Mouse (Mus musculus): Measurements from ENCODE around the gene Tmem182. TPM values are rescaled to one million over a fixed set of nuclear protein-coding genes. Genes with fewer than 3 reads are reported as not detected.
A peak's percentile ranks its signal among the peaks of the same experiment; 100 is the strongest.

The Tmem182 gene
- 100 to 1,000 TPM; 190 to 204 TPM for total RNA-seq (2021)
- long read RNA-seq, experiment 1, transcript Tmem182-201 (5 exons, 2,716 nt): major isoform, 107 of 182 reads
- long read RNA-seq, experiment 1, partial matches to known transcripts: 61 of 182 reads
- long read RNA-seq, experiment 1, other reads (novel, unspliced or antisense): 14 of 182 reads
- long read RNA-seq, experiment 2, transcript Tmem182-201 (5 exons, 2,716 nt): major isoform, 222 of 286 reads
- long read RNA-seq, experiment 2, partial matches to known transcripts: 41 of 286 reads
- long read RNA-seq, experiment 2, other reads (novel, unspliced or antisense): 23 of 286 reads

DNA sequence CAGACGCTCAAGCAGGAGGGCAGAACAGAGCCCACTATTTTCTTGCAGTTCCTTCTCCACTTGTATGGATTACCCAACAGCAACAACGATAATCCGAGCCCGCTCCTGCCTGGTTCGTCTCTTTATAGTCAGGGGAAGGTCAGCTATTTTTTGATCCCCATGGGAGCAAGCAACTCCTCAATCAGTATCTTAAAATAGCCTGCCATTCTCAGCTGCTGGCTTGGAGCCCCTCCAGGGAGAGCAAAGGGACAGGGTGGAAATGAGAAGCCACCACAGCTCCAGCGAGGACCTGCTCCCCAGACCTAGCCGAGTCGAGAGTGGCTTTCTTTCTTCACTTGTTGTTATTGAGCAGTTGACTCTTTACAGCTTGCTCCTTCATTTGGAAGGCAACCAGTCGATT, at the start of gene Tmem182:
Gene Tmem182, plus strand, starts transcription at position 251 of the 400 bp plus-strand sequence.
- DNase-seq: peak; percentile 85

DNA sequence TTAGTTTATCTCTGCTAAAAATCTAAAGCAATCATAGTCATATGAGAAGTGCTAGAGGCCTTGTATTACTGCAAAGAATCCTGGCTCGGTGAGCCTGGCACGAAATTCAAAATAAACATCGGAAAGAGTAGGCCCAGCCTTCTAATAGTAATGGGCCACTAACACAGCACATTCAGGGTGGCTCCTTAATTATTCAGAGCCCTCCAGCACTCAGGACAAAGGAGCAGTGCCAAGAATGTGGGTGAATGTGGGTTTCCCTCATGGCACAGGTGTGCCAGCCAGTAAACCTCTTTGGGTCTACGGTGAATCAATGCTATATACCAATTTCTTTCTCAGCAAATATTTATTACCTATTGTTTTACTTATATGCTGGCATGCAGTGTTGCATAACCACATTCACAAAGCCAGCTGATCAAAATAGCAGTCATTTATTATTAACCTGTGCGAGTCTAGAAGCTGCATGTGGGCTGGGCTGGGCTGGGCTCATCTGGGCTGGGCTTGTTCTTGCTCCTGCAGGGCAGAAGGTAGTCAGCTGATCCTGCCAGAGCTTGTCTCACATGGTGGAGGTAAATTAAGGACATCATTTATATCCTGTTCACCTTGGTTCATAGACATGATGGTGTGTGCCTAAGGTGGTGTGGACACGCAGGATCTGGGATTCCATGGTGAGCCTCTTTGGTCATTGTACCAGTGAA, 45.5 kb upstream of the Tmem182 start:
- DNase-seq: no peak

DNA sequence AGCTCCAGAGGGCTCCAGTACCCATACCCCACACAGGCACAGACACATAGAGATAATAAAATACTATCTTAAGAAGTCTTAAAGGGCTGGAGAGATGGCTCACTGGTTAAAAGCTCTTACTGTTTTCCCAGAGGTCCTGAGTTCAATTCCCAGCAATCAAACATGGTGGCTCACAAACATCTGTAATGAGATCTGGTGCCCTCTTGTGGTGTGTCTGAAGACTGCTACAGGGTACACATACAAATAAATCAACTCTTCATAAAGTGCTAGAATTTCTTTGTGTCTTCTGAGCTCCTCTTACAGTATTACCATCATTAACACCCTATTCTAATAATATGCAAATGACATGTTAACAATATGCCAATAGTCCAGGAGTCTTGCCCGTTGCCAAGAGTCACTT, 41.4 kb upstream of the Tmem182 start:
- no peak for DNase-seq

DNA sequence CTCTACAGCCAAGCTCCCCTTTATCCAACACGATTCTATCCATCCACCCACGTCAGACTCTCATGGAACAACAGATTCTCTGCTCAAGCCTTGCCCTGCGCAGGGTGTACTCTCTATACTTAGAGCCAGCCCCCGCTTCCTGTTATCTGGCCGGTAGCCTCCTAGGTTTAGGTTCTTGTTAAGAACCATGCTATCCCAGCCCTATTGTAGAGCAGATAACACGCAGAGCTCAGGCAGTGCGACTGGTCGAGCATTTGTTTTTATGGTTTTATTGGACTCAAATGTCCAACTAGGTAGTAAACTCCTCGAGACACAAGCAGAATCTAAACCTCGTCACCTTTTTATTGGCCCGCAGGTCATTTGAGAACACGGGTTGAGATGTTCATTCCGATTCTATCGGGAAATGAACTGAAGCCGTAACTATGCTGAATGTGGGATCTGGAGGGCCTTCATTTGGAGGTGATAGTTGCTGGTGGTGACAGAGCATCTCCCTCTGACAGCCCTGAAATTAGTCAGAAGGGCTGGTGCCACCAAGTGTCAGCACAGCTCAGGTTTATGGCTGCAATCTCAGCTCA, 40.6 kb upstream of the Tmem182 start:
- no peak for DNase-seq

DNA sequence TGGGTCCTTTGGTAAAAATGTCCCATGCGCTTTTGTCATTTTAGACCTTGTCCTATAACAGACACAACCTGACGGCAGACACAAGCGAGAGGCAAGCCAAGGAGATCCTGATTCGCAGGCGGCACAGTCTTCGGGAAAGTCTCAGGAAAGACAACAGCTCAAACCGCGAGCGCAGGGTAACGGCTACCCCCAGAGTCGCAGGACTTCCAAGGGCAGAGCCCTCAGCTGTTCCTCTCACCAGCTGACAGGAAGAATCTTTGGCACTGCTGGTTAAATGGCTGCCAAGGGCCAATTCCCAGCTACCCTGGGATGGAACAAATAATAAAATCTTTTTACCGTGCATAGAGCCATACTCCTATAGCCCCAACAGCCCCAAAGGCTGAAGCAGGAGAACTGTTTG, 39.9 kb upstream of the Tmem182 start:
- peak; percentile 42 for DNase-seq

DNA sequence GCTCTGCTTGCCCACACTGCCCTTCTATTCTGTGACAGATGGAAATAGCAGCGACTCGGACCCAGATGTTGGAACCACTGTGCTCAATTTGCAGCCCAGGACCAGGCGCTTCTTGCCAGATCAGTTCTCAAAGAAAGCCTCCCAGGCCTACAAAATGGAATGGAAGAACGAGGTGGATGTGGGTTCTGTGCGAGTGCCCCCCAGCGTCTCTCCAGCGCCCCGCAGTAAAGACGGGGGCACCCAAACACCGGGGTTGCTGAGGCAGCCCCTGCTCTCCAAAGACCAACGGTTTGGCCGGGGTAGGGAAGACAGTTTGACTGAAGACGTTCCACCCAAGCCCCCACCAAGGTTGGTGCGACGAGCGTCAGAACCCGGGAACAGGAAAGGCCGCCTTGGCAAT, 37.8 kb upstream of the Tmem182 start:
- DNase-seq: no peak

DNA sequence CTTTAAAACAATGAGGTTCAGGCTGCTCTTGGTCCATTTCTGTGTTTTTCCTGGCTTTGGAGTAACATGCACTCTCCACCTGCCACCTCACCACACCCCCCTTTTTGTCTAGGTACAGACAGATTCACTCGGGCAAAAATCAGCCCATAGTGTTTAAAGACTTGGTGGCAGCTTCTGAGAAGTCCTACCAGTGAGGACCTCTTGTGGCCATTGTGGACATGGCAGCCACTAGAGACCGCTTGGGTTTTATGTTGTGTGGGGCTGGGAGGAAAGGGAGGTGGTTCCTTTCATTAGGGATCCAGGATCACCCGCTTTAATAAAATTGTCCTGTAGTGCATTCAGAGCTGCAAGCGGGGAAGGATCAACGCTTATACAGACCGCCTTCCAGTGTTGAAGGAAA, 36.8 kb upstream of the Tmem182 start:
- DNase-seq: no peak

DNA sequence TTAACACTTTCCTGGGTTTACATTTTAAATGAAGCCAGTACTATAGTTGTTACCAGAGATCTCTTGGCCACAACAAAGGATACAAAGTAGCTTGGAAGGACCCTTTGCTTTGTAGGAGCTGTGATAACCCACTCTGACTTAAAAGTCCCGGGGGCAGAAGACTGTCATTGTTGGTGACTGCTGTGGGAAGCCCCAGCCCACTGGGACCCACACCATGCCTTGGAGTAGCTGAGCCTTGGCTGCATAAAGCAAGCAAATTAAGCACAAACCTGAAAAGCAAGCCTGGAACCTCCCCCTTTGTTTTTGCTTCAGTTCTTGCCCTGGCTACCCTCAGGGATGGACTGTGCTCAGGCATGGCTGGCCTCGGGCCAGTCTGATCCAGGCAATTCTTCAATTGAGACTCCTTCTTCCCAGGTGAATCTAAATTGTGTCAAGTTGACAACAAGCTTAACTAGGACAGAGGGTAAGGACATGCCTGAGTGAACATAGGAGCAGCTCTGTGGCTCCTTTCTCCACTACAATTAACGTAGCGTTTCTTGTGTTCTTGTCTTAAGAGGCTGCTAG, 36.0 kb upstream of the Tmem182 start:
- no peak for DNase-seq

DNA sequence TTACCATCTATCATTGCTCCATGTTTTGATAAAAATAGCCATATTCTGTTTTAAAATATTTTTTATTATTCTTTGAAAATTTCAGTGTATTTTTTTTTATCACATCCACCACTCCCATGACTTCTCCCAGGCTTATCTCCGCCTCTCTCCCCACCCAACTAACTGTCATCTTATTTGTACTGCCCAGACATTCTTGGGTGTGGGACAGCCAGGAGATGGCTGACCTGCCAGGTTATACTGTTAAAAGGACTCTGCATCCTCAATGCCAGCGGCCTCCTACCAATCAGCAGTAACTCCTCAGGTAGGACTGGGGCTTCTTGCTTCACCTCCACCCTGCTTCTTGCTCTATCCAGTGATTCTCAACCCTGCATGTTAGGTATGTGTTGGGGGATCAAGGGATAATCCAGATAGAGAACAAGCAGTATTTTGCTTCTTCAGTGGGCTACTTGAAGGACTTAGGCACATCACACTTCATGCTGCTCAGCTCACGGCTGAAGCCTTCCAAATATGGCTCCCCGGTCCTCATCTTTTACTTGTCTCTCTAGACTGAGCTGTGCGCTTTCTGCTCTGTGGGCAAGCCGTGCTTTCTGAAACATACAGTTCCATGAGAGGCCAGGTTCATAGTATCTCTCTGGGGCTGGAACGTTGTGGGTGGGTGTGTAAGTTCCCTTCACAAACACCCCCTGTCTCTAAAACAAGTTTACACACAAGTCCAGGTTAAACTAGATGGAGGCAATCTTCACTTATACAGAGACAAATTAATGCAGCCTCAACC, 34.0 kb upstream of the Tmem182 start:
- no peak for DNase-seq

DNA sequence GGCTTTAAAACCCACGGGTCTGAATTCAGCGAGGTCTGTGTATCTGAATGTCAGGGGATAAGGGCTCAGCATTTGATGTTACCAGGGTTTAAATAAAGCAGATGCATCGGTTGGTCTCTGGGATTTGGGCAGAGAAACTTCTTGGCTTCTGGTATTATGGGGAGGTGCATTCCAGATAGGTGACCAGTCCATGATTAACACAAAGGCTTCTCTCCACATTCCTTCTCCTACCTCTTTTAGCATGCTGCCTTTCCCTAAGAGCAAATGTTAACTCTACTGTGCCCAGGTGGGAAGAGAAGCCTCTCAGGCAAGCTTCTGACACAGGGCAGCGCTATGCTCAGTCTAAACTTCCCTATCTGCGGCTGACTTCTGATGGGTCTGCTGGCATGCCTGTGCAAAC, 32.2 kb upstream of the Tmem182 start:
- DNase-seq: no peak

DNA sequence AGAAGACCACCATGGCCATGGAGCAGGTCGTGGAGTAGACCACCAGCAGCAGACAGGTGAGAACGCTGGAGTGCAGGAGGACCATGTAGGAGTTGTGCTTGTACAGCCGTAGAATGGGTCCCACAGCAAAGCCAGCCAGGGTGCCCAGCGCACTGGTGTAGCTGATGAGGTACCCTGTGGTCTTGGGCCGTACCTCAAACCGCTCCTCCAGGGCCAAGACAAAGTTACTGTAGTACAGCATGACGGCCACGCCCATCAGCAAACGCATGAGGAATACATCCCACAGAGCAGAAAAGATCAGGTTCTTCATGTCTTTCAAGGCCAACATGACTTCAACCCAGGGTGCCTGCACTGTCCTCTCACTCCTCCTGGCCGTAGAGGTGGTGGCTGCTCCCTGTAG, 31.4 kb upstream of the Tmem182 start:
- DNase-seq: no peak

DNA sequence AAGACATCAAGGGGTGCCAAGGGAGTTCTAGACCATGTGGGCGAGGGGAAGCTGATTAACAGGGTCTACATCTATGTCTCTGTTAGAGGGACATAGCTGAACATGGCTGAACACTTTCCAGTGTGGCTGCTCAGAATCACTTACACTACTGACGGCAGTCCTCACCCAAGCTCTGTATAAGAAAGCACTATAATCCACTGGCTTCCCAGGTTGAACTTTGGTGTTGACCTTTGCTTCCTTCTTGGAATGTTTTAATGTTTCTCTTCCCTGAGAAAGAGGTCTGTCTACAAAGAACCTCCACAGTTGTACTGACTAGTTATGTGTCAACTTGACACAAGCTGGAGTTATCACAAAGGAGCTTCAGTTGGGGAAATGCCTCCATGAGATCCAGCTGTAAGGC, 29.3 kb upstream of the Tmem182 start:
- no peak for DNase-seq

DNA sequence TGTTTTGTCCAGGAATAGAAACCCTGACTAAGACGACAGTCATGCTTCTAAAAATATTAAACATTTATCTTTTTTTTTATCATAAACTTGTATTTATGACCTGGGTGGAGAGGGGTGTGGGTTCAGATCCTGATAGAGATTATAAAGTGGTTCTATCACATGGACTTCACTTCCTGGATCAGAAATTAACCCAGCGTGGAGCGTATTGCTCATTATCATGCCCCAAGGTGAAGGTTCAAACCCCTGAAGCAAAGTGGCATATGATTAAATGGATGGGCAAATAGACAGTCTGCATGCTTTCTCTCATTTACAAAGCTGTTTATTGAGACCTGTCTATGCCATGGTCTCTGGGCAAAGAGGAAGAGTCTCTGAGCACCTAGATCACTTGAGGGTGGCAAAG, 28.6 kb upstream of the Tmem182 start:
- no peak for DNase-seq

DNA sequence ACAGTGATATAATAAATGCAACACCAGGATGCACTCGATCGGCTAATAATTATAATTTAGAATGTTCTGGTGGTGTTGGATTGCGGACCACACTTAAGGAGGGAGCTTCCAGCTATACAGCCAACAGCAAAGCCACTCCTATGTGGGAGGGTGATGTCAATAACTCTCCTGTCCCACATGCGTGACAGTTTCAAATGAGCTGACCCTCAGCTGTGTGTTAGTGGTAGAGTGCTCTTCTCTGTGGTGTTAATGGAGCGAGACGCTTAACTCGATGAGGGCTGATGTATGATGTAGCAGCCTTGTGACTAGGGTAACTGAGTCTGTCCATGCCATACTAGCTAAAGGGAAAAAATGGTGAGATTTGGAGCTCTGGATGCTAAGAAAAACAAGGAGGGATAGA, 22.0 kb upstream of the Tmem182 start:
- DNase-seq: no peak

DNA sequence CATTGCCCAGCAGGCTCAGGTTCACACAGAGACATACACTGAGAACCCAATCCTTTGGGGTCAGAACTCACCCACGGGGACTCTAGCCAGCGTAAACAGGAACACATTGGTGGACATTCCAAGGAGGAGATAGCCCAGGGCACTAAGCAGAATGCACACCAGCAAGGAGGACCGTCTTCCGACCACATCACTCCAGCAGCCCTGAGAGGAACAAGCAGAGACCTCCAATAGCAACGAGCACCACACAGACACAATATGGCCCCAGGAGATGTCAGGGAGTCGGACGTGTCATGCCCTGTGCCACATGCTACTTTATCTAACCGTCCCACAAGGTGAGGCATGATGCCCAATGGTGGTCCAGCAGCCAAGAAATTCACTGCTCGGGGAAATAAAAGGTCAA, 21.1 kb upstream of the Tmem182 start:
- DNase-seq: no peak

DNA sequence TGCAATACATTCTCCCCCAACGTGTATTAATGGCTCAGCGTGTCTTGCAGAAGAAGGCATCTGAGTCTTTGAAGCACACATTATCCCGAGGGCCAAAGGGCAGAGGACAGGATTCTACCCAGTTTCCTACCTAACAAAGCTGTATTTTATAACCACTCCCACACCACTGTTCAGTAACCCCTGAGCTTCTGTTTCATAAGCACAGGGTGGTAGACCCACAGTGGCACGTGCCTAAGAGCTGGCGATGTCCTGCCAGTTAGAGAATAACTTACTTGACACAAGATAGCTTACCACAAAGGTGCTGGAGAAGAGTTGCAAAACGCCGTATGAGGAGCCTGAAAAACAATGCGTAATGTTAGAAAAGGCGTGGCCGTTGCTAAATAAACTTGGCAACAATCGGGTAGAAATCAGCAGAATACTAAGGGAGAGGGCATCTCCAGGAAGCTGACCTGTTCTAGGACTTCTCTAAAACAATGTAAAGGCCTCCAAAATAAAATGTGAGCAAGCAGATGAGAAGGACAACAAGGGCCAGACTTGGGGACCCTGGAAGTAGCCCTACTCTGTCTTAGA, 19.4 kb upstream of the Tmem182 start:
- DNase-seq: no peak

DNA sequence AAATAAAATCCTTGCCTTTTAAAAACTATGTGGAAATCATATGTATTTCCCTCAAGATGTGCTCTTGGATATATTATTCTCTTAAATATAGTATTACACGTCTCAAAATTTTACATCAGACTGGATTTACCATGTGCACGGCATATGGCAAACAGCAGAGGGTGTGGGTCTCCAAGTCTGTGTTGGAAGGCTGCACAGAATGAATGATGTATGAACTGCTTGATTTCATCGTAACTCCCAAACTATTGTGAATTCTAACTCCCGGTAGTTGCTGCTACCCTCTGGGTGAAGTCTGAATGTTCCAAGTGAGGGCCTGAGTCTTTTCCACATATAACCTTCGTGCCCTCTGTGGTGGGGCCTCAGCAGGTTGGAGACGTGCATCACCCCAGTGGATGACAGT, 16.4 kb upstream of the Tmem182 start:
- no peak for DNase-seq

DNA sequence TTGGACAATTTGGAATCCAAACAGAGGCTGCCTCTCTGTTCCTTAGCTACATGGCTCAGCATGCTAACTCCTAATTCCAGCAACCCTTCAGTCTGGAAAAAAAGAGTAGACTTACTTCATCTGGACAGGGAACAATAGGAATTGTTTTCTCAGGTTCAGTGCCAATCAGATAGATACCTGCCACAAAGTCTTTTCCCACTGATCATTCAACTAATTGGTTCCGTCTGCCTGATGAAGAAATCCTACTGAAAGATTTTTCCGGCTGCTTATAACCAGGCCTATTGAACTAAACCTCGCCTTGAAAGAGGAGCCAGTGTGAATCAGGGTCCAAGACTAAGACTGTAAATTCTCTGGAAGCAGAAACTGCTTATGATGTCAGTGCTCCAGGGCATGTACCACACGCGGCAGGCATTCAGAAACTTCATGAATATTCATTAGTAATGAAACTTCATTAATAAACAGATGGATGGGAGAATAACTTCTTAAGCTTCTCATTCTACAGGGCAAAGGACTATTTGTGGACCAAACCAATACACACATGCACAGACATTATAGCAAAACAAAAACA, 15.7 kb upstream of the Tmem182 start:
- DNase-seq: no peak

DNA sequence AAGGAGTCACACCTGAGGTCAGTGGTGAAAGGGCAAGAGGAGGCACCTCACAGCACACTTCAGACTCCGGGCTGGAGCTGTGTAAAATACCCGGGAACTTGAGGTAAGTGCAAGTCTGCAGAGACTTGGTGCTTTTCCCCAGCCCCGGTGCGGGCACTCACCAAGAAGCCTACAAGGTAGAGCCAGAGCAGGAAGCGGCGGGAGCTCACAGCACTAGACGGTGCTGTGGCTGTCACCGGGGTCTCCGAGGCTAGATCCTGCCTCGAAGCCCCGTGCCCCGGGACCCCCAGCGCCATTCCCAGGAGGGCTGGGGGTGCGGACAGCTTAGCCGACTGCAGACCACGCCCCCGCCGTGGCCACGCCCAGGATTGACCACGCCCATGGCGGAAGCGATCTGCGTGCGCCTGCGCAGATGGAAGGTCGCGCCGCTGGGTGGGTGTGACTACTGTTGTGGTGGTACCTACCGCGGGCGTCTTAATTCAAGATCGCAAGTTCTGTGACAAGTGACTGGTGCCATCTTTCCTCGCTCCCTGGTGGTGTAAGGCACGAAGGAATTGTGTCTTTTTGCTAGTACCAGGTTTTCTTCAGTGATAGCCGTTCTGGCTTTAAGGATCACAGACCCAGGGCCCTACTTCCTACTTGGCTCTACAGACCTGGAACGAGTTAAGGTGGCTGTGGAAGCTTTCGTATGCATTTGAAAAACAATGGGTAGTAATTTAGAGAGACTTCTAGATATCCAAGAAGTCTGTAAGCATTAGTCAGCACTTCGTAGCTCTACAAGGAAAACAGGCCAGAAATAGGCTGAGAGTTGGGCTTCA, 14.9 kb upstream of the Tmem182 start, which contains the start of gene Mfsd9:
Gene Mfsd9, minus strand, starts transcription at position 364 of the 818 bp plus-strand sequence.
- DNase-seq: peak; percentile 83

DNA sequence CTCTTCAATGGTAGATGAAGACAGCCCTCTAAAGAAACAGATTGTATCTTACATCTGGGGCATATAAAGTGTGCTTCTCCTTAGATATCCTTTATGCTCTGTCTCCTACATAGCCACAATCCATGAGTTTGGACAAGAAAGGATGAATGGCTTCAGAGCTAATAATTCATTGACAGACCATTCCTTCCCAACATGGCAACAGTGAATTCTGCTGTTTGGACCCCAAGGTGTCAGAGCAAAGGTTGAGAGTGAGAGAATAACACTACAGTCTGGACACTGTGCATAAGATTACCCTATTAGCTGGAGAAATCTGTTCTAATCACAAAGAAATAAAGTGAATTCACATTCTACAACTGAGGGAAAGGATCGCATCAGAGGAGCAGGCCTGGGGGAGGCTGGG, 9.9 kb upstream of the Tmem182 start:
- no peak for DNase-seq

DNA sequence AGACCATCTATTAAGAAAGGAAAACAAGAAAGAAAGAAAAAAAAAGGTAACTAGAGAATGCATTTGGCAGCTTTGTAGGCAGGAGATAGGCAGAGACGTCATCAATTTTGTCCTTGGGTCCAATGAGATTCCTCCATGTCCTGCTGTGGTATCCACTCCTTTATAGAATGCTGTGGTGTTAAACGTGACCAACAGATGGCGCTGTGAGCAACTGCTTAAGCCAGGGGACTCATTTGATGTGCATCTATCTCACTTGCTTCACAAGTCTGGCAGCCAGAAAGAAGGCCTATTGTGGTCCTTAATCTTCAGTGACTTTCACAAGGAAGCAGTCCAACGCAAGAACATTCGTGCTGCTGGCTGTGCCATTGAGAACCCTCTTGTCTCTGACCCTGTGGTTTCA, 8.1 kb upstream of the Tmem182 start:
- DNase-seq: peak; percentile 35

Data from gastrocnemius, postnatal 25 days (tissue).